Mouse (Mus musculus) ovary, postnatal 10 days (tissue): ENCODE results near the gene Timmdc1.

Experiments
- DNase-seq: peaks from one replicate; pipeline ENCODE4 v3.0.0; 2022; ENCODE audit warnings: low spot score

Timmdc1 gene

GRCm38 (mm10) chr16:38522129-38523084, at the start of gene Timmdc1:
Timmdc1 (minus strand) TSS chr16:38522663.
- DNase-seq = peak; percentile 80

GRCm38 (mm10) chr16:38571481-38571880, 49.0 kb upstream of the Timmdc1 start:
- no peak for DNase-seq

- no peak for DNase-seq
Measured at GRCm38 (mm10) chr16:38568192-38568591, 45.7 kb upstream of the Timmdc1 start.

GRCm38 (mm10) chr16:38563516-38563915, 41.1 kb upstream of the Timmdc1 start:
- no peak for DNase-seq

- DNase-seq = no peak
Measured at GRCm38 (mm10) chr16:38562968-38563327, 40.5 kb upstream of the Timmdc1 start.

- peak; percentile 89 for DNase-seq
Measured at GRCm38 (mm10) chr16:38562131-38562967, 39.9 kb upstream of the Timmdc1 start.

- no peak for DNase-seq
Measured at GRCm38 (mm10) chr16:38558221-38558748, 35.8 kb upstream of the Timmdc1 start, which contains the start of gene Tmem39a. Tmem39a (plus strand) TSS chr16:38558698.

GRCm38 (mm10) chr16:38555988-38556387, 33.5 kb upstream of the Timmdc1 start:
- DNase-seq = no peak

- peak; percentile 66 for DNase-seq
Measured at GRCm38 (mm10) chr16:38549479-38550396, 27.3 kb upstream of the Timmdc1 start, which contains the start of gene Poglut1. Poglut1 (minus strand) TSS chr16:38550258.

- DNase-seq = no peak
Measured at GRCm38 (mm10) chr16:38548000-38548399, 25.5 kb upstream of the Timmdc1 start.

- DNase-seq = no peak
Measured at GRCm38 (mm10) chr16:38538716-38539380, 16.4 kb upstream of the Timmdc1 start.

- peak; percentile 40 for DNase-seq
Measured at GRCm38 (mm10) chr16:38536544-38537146, 14.2 kb upstream of the Timmdc1 start.

- DNase-seq = no peak
Measured at GRCm38 (mm10) chr16:38526264-38526663, 3.8 kb upstream of the Timmdc1 start.

GRCm38 (mm10) chr16:38521211-38521987, 1.1 kb downstream of the Timmdc1 start:
- DNase-seq = no peak

GRCm38 (mm10) chr16:38519140-38519539, 3.3 kb downstream of the Timmdc1 start:
- no peak for DNase-seq

- DNase-seq = no peak
Measured at GRCm38 (mm10) chr16:38510846-38511245, 11.6 kb downstream of the Timmdc1 start.

- DNase-seq = peak; percentile 33
Measured at GRCm38 (mm10) chr16:38506041-38506634, 16.3 kb downstream of the Timmdc1 start.

- DNase-seq = no peak
Measured at GRCm38 (mm10) chr16:38503528-38503927, 18.9 kb downstream of the Timmdc1 start.

GRCm38 (mm10) chr16:38502469-38502868, 20.0 kb downstream of the Timmdc1 start:
- DNase-seq = no peak
